Mouse (Mus musculus) testis, adult 2 months (tissue): ENCODE measurements around the gene Mei1.

ENCODE experiments used
- CTCF ChIP-seq: fragments of 200-500 bp; IDR thresholded peaks from 2 replicates; pipeline ENCODE4 v1.5.1; 2012; ENCODE audit warnings: low read depth, mild to moderate bottlenecking, inconsistent platforms, low read length, moderate library complexity; ENCODE audit not compliant: control insufficient read depth, insufficient read depth, insufficient replicate concordance
- POLR2A ChIP-seq: fragments of 200-500 bp; IDR thresholded peaks from 2 replicates; pipeline ENCODE4 v1.6.1; 2012; ENCODE audit warnings: low read depth, mild to moderate bottlenecking, inconsistent platforms, low read length, moderate library complexity; ENCODE audit not compliant: control insufficient read depth

DNA sequence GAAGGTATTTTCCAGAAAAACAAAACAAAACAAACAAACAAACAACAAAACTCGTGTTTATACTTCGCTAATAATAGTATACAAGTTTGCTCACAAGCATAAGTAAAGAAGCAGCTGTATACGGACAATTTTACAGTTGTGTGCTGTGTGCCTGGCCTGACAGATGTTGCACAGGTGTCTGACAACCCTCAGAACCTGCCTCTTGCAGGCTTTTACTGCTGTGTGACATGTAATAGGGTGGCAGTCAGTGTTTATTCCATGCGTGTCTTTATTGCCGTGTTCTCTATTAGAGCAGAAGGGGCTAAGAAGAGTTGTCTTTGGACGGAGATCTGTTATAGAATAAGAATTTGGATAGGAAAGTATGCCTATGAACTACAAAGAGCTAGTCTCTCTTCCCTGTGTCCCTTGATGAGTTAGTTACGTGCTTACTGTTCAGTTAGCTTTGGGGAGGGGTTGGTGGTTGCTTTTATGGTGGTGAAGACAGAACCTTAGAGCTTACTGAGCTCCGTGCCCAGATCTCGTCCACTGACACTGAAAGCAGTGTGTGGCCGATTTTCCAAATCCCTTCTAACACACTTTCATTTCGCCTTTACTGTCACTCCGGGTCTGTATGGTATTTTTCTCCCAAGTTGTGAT is 92.3 kb downstream of the Mei1 start:
- no peak for TF ChIP-seq POLR2A
- TF ChIP-seq CTCF, result no peak
